8 mouse cellular contexts compared by ENCODE assay signal in the genomic region with DNA sequence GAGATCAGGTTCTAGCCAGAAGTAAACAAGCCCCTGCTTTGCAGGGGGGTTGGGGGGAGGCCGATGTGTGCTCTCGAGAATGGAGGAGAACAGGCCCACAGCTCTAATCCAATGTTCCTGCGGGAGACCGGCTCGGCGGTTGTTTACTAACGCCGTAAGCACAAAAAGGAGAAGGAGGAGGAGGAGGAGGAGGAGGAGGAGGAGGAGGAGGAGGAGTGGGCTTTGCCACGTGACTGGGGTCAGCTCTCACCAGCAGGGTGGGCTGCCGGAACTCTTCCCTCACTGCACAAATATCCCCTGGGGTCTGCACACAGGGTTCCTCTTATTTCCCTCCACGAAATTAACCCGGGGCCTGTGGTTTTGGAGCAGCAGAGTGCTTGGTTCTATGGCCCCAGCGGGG. TPM values are rescaled to one million over a fixed set of nuclear protein-coding genes. Genes with fewer than 3 reads are reported as not detected.
A peak's percentile ranks its signal among the peaks of the same experiment; 100 is the strongest.
DNase-seq lines count a peak whose midpoint lies in the region; ATAC-seq and TF ChIP-seq lines count a peak whose summit lies in the region.

No protein-coding gene starts in this region.

- H3K4me3 ChIP-seq in forebrain, embryonic 15.5 days, result peak overlapping the region; percentile 88
- peak overlapping the region; percentile 6 to 25; a peak in 2 of 4 replicates for H3K4me3 ChIP-seq in liver, embryonic 14.5 days (ENCODE audit: insufficient read depth in 1 of 2, low read depth in 2 of 2, low read length in 2 of 2)

- TF ChIP-seq EP300 in liver, embryonic 14.5 days (IDR thresholded peaks at IDR 0.05; ENCODE audit: low read depth), result no peak

- H3K9me3 ChIP-seq in forebrain, embryonic 15.5 days, result no peaks in the 10 kb centered on the region
- H3K9me3 ChIP-seq in liver, embryonic 14.5 days (ENCODE audit: control insufficient read depth, low read length), result no peaks in the 10 kb centered on the region

- peak overlapping the region; percentile 93 for H3K27ac ChIP-seq in forebrain, embryonic 15.5 days (replicated peaks)
- no peak overlapping the region for H3K27ac ChIP-seq in liver, embryonic 14.5 days

- TF ChIP-seq CTCF in liver, embryonic 14.5 days (IDR thresholded peaks at IDR 0.05; ENCODE audit: low read depth), result no peak

- 0% methylated on average over 11 of the region's 13 CpGs for WGBS in forebrain, embryonic 15.5 days
- WGBS in liver, embryonic 14.5 days (ENCODE audit: insufficient replicate concordance), result 2% methylated on average over 10 of the region's 13 CpGs

- ATAC-seq in forebrain, embryonic 15.5 days (replicated peaks), result peak; percentile 11
- no peak for ATAC-seq in liver, embryonic 14.5 days (ENCODE audit: insufficient read depth)

- peak; percentile 29 for DNase-seq in kidney, postnatal 10 days
- no peak for DNase-seq in kidney, postnatal 14 days
- DNase-seq in embryo, embryonic 11 days, result peak; percentile 84
- no peak for DNase-seq in liver, embryonic 14.5 days (ENCODE audit: low read depth in 3 of 3, low spot score in 3 of 3)
- DNase-seq in urinary bladder, postnatal 14 days (ENCODE audit: low spot score), result no peak
- no peak for DNase-seq in kidney, postnatal 25 days
- no peak for DNase-seq in kidney, adult 18-20 months

- peak overlapping the region; percentile 53 for H3K9ac ChIP-seq in forebrain, embryonic 15.5 days (replicated peaks)
- 0 out of 2 replicates have a peak overlapping the region, but pooled peaks have one; percentile 14 for H3K9ac ChIP-seq in liver, embryonic 14.5 days (replicated peaks)

- H3K4me2 ChIP-seq in forebrain, embryonic 15.5 days (replicated peaks), result peak overlapping the region; percentile 83
- peak overlapping the region; percentile 98 for H3K4me2 ChIP-seq in liver, embryonic 14.5 days (ENCODE audit: low read depth)

- H3K27me3 ChIP-seq in forebrain, embryonic 15.5 days, result no peaks in the 10 kb centered on the region
- no peaks in the 10 kb centered on the region for H3K27me3 ChIP-seq in liver, embryonic 14.5 days (ENCODE audit: control insufficient read depth, insufficient read depth, low read length)

- peaks cover 37% of the 10 kb centered on the region for H3K4me1 ChIP-seq in forebrain, embryonic 15.5 days
- peaks cover 3 to 11% of the 10 kb centered on the region in 2 experiments for H3K4me1 ChIP-seq in liver, embryonic 14.5 days (replicated peaks; ENCODE audit: control insufficient read depth in 2 of 2, insufficient read depth in 2 of 2, low read length in 1 of 2)

- H3K36me3 ChIP-seq in forebrain, embryonic 15.5 days, result no peaks in the 10 kb centered on the region
- no peaks in the 10 kb centered on the region for H3K36me3 ChIP-seq in liver, embryonic 14.5 days (replicated peaks; ENCODE audit: control insufficient read depth, insufficient read depth, low read depth)

RNA-seq across cellular contexts. Expression of a gene that starts 1.5 kb away (rescaled TPM):
- 17.1 and 17.4 TPM in 2 replicates for polyA plus RNA-seq in forebrain, embryonic 15.5 days (2015; fragmentation: Nextera tagmentation; extraction: Ambion mirVana)
- polyA plus RNA-seq in liver, embryonic 14.5 days (2012; rRNA removed), result 8.0 and 10.9 TPM in 2 replicates
- 2.1 and 2.4 TPM in 2 replicates for polyA plus RNA-seq in liver, embryonic 14.5 days (2014; fragmentation: Nextera tagmentation; extraction: Ambion mirVana)

RNA-seq across cellular contexts. Expression of a gene that starts 35.5 kb away (rescaled TPM):
- 20.9 and 21.3 TPM in 2 replicates for polyA plus RNA-seq in forebrain, embryonic 15.5 days (2015; fragmentation: Nextera tagmentation; extraction: Ambion mirVana)
- 26.6 and 29.3 TPM in 2 replicates for polyA plus RNA-seq in liver, embryonic 14.5 days (2012; rRNA removed)
- 21.9 and 24.3 TPM in 2 replicates for polyA plus RNA-seq in liver, embryonic 14.5 days (2014; fragmentation: Nextera tagmentation; extraction: Ambion mirVana)

Comparison
In these comparisons a context has a peak if more than half of its experiments do, and no peak if none do; other contexts are left out.
1. DNase-seq: peak in kidney, postnatal 10 days (single experiment) and embryo, embryonic 11 days (single experiment); none in kidney, postnatal 14 days (single experiment), liver, embryonic 14.5 days (0 of 3), urinary bladder, postnatal 14 days (single experiment), kidney, postnatal 25 days (0 of 2) and kidney, adult 18-20 months (single experiment).